21 mouse cellular contexts compared by ENCODE assay signal in genomic region chr13:111946811-111947210, GRCm38 (mm10).
DNase-seq lines count a peak whose midpoint lies in the region; ATAC-seq and TF ChIP-seq lines count a peak whose summit lies in the region.
"Had no signal": no experiment of that assay in that cellular context is flagged by ENCODE, and none has a peak within 500 bp of the region (broad histone marks: within the 10 kb centered on the region; RNA-seq: fewer than 3 reads in every experiment).

No protein-coding gene starts in this region.

- H3K4me3 ChIP-seq in heart, adult 2 months = no peak overlapping the region
- no peak overlapping the region for H3K4me3 ChIP-seq in heart, embryonic 12.5 days
- H3K4me3 ChIP-seq: heart, embryonic 13.5 days; limb, embryonic 15.5 days; midbrain, embryonic 13.5 days; myocyte had no signal

- WGBS in heart, adult 2 months = 43% methylated on average over 8 of the region's 8 CpGs
- WGBS in heart, embryonic 12.5 days = 79% methylated on average over 8 of the region's 8 CpGs

- DNase-seq in heart, adult 2 months = peak; percentile 49 to 70
- peak; percentile 3 for DNase-seq in NIH3T3 (ENCODE audit: low read depth)
- peak; percentile 80 for DNase-seq in adrenal gland, postnatal 14 days
- DNase-seq in heart, postnatal 25 days (ENCODE audit: low spot score) = peak; percentile 20
- no peak for DNase-seq in cerebellum, adult 9-11 months
- DNase-seq: cerebellum, postnatal 14 days; embryo, embryonic 11 days; forebrain, postnatal 0 days; lung, postnatal 10 days; right cerebral cortex, postnatal 14 days; spleen, adult 18-20 months; thymus, adult 18-20 months had no signal

- H3K4me2 ChIP-seq in heart, embryonic 12.5 days = no peak overlapping the region
- H3K4me2 ChIP-seq: heart, embryonic 13.5 days; limb, embryonic 15.5 days; midbrain, embryonic 13.5 days had no signal

- peak; percentile 32; the same call in 1 of the 2 replicates for TF ChIP-seq POLR2A in heart, adult 2 months (IDR thresholded peaks at IDR 0.05; ENCODE audit: insufficient read depth, low read depth, low read length)

- intact Hi-C loops in heart, adult 2 months (cut with DNase I) = loop anchor here (5.0 kb wide), 2 partner anchors 35 to 80 kb away; no protein-coding TSS in a partner anchor
- intact Hi-C loops in heart, postnatal 25 days (cut with DNase I) = no loop called here

- no peaks in the 10 kb centered on the region for H3K27me3 ChIP-seq in heart, adult 2 months (ENCODE audit: control insufficient read depth, insufficient read depth, low read length)
- H3K27me3 ChIP-seq in heart, embryonic 12.5 days (replicated peaks) = no peaks in the 10 kb centered on the region
- H3K27me3 ChIP-seq: heart, embryonic 13.5 days; limb, embryonic 15.5 days; midbrain, embryonic 13.5 days had no signal

- TF ChIP-seq EP300 in heart, adult 2 months (IDR thresholded peaks at IDR 0.05; ENCODE audit: insufficient read depth, low read depth, low read length) = 0 out of 2 replicates have a peak, but pooled peaks have one; percentile 44

- no peak for TF ChIP-seq CTCF in heart, adult 2 months (IDR thresholded peaks at IDR 0.05)

- no peaks in the 10 kb centered on the region for H3K9me3 ChIP-seq in heart, embryonic 12.5 days (replicated peaks)
- H3K9me3 ChIP-seq: heart, embryonic 13.5 days; limb, embryonic 15.5 days; midbrain, embryonic 13.5 days had no signal

- ATAC-seq in heart, embryonic 12.5 days (ENCODE audit: insufficient number of reproducible peaks, low FRiP score) = no peak
- ATAC-seq in granulocyte monocyte progenitor cell, adult 5-6 weeks (replicated peaks; ENCODE audit: poor library complexity, severe bottlenecking) = no peak
- ATAC-seq: forebrain, postnatal 0 days; hindbrain, postnatal 0 days; intestine, postnatal 0 days; midbrain, embryonic 13.5 days had no signal

- H3K36me3 ChIP-seq in heart, adult 2 months (ENCODE audit: control insufficient read depth, insufficient read depth, low read length) = 0 out of 2 replicates have a peak, but pooled peaks cover 2% of the 10 kb centered on the region
- H3K36me3 ChIP-seq in heart, embryonic 12.5 days = no peaks in the 10 kb centered on the region
- H3K36me3 ChIP-seq: heart, embryonic 13.5 days; limb, embryonic 15.5 days; midbrain, embryonic 13.5 days had no signal

- peak overlapping the region; percentile 49 for H3K9ac ChIP-seq in heart, adult 2 months (ENCODE audit: low read depth, low read length)
- no peak overlapping the region for H3K9ac ChIP-seq in heart, embryonic 12.5 days
- H3K9ac ChIP-seq: forebrain, postnatal 0 days; heart, embryonic 13.5 days; limb, embryonic 15.5 days; midbrain, embryonic 13.5 days had no signal

- peak overlapping the region; percentile 72 for H3K27ac ChIP-seq in heart, adult 2 months
- H3K27ac ChIP-seq in heart, embryonic 12.5 days (ENCODE audit: poor library complexity, severe bottlenecking) = no peak overlapping the region
- H3K27ac ChIP-seq: heart, embryonic 13.5 days; hindbrain, postnatal 0 days; kidney, postnatal 0 days; limb, embryonic 15.5 days; midbrain, embryonic 13.5 days had no signal

- no peaks in the 10 kb centered on the region for H3K79me2 ChIP-seq in heart, adult 2 months (replicated peaks; ENCODE audit: control insufficient read depth, insufficient read depth, low read length)

- H3K4me1 ChIP-seq in heart, adult 2 months (ENCODE audit: control insufficient read depth, insufficient read depth, low read length) = peaks cover 2% of the 10 kb centered on the region; the same call in 1 of the 2 replicates
- 0 out of 2 replicates have a peak, but pooled peaks cover 3% of the 10 kb centered on the region for H3K4me1 ChIP-seq in heart, embryonic 12.5 days (replicated peaks)
